15 mouse cellular contexts compared by ENCODE assay signal in genomic region chr2:70964809-70965208, GRCm38 (mm10).
DNase-seq lines count a peak whose midpoint lies in the region; ATAC-seq and TF ChIP-seq lines count a peak whose summit lies in the region.
"Had no signal": no experiment of that assay in that cellular context is flagged by ENCODE, and none has a peak within 500 bp of the region (broad histone marks: within the 10 kb centered on the region; RNA-seq: fewer than 3 reads in every experiment).

No protein-coding gene starts in this region.

- WGBS in liver, postnatal 0 days (ENCODE audit: insufficient replicate concordance), result 43% methylated on average over 2 of the region's 2 CpGs
- WGBS in liver, embryonic 12.5 days (ENCODE audit: insufficient replicate concordance), result 44% methylated on average over 2 of the region's 2 CpGs

- peak overlapping the region; percentile 44 for H3K27ac ChIP-seq in liver, postnatal 0 days (ENCODE audit: low read depth)
- H3K27ac ChIP-seq in liver, embryonic 12.5 days, result no peak overlapping the region
- peak overlapping the region; percentile 92 for H3K27ac ChIP-seq in bone marrow macrophage, adult 2 months (ENCODE audit: insufficient read depth, low read depth, low read length)
- H3K27ac ChIP-seq: embryonic facial prominence, embryonic 13.5 days; hindbrain, embryonic 14.5 days had no signal

- intact Hi-C loops in heart, postnatal 10 days (cut with DNase I), result no loop called here

- H3K4me1 ChIP-seq in liver, postnatal 0 days (ENCODE audit: insufficient read depth), result no peaks in the 10 kb centered on the region
- no peaks in the 10 kb centered on the region for H3K4me1 ChIP-seq in liver, embryonic 12.5 days
- peaks cover 59% of the 10 kb centered on the region for H3K4me1 ChIP-seq in bone marrow macrophage, adult 2 months (ENCODE audit: control insufficient read depth, insufficient read depth, low read length)
- H3K4me1 ChIP-seq: embryonic facial prominence, embryonic 13.5 days had no signal

- TF ChIP-seq EP300 in liver, postnatal 0 days (IDR thresholded peaks at IDR 0.05; ENCODE audit: low read depth), result no peak

- TF ChIP-seq CTCF in liver, postnatal 0 days (IDR thresholded peaks at IDR 0.05; ENCODE audit: low read depth), result peak; percentile 29
- TF ChIP-seq CTCF in bone marrow macrophage, adult 2 months (IDR thresholded peaks at IDR 0.05; ENCODE audit: low read depth, low read length), result no peak

- H3K4me2 ChIP-seq in liver, postnatal 0 days (ENCODE audit: low read depth, low read length), result no peak overlapping the region
- no peak overlapping the region for H3K4me2 ChIP-seq in liver, embryonic 12.5 days
- H3K4me2 ChIP-seq: embryonic facial prominence, embryonic 13.5 days; hindbrain, embryonic 14.5 days had no signal

- H3K9ac ChIP-seq in liver, postnatal 0 days (replicated peaks), result no peak overlapping the region
- H3K9ac ChIP-seq in liver, embryonic 12.5 days, result no peak overlapping the region
- H3K9ac ChIP-seq: embryonic facial prominence, embryonic 13.5 days; hindbrain, embryonic 14.5 days had no signal

- no peaks in the 10 kb centered on the region for H3K27me3 ChIP-seq in liver, postnatal 0 days (ENCODE audit: insufficient read depth, low read length)
- H3K27me3 ChIP-seq in liver, embryonic 12.5 days (replicated peaks), result no peaks in the 10 kb centered on the region
- H3K27me3 ChIP-seq: embryonic facial prominence, embryonic 13.5 days had no signal

- TF ChIP-seq POLR2A in bone marrow macrophage, adult 2 months (IDR thresholded peaks at IDR 0.05; ENCODE audit: borderline replicate concordance, low read depth, low read length), result no peak

- no peak for DNase-seq in liver, postnatal 0 days
- peak; percentile 73 to 80 for DNase-seq in spleen, postnatal 36 days (ENCODE audit: low spot score in 2 of 2)
- DNase-seq in heart, postnatal 10 days, result no peak
- DNase-seq in cerebellum, postnatal 14 days, result no peak
- DNase-seq: adrenal gland, postnatal 14 days; cerebellum, postnatal 25 days; heart, adult 11 months; kidney, adult 9 months; thymus, adult 18-20 months had no signal

- no peak overlapping the region for H3K4me3 ChIP-seq in liver, postnatal 0 days (ENCODE audit: low read depth, low read length)
- no peak overlapping the region for H3K4me3 ChIP-seq in liver, embryonic 12.5 days
- H3K4me3 ChIP-seq in bone marrow macrophage, adult 2 months (ENCODE audit: insufficient read depth, low read length), result peak overlapping the region; percentile 17; the same call in 1 of the 2 replicates
- H3K4me3 ChIP-seq: embryonic facial prominence, embryonic 13.5 days had no signal

- ATAC-seq in liver, postnatal 0 days, result peak; percentile 51; the same call in 1 of the 2 replicates
- no peak for ATAC-seq in liver, embryonic 12.5 days
- peak; percentile 86 for ATAC-seq in megakaryocyte progenitor cell, adult 5-6 weeks (replicated peaks; ENCODE audit: poor library complexity)
- no peak for ATAC-seq in inflammation-experienced regulatory T-cells, adult 6 months

- H3K9me3 ChIP-seq in liver, postnatal 0 days (ENCODE audit: low read length), result peaks cover 3% of the 10 kb centered on the region; the same call in 1 of the 2 replicates
- H3K9me3 ChIP-seq in liver, embryonic 12.5 days (replicated peaks), result no peaks in the 10 kb centered on the region
- H3K9me3 ChIP-seq: embryonic facial prominence, embryonic 13.5 days had no signal

- H3K36me3 ChIP-seq in liver, postnatal 0 days (replicated peaks; ENCODE audit: insufficient read depth, low read length), result 0 out of 2 replicates have a peak, but pooled peaks cover 2% of the 10 kb centered on the region
- peaks cover 20% of the 10 kb centered on the region for H3K36me3 ChIP-seq in liver, embryonic 12.5 days

Comparison
In these comparisons a context has a peak if more than half of its experiments do, and no peak if none do; other contexts are left out.
1. ATAC-seq: peak in liver, postnatal 0 days (single experiment) and megakaryocyte progenitor cell, adult 5-6 weeks (single experiment); none in liver, embryonic 12.5 days (single experiment) and inflammation-experienced regulatory T-cells, adult 6 months (single experiment).
2. DNase-seq: peak in spleen, postnatal 36 days (2 of 2); none in liver, postnatal 0 days (single experiment), heart, postnatal 10 days (0 of 2) and cerebellum, postnatal 14 days (0 of 2).